Mouse (Mus musculus): ENCODE results near the gene Bin2.
"Not testable (repeated sequence)": the region's sequence is repeated elsewhere in the genome, so short reads cannot be mapped to it uniquely, and the experiment has no call there.

The Bin2 gene

GRCm38 (mm10) chr15:100621671-100622070, 47.7 kb downstream of the Bin2 start:
- not testable (repeated sequence) for DNase-seq (ENCODE audit: low read depth, low spot score)

- no peak for DNase-seq (ENCODE audit: low read depth, low spot score)
These were observed 50.2 kb downstream of the Bin2 start for GRCm38 (mm10) chr15:100619200-100619599.

GRCm38 (mm10) chr15:100616221-100616620, 53.1 kb downstream of the Bin2 start:
- DNase-seq (ENCODE audit: low read depth, low spot score) = no peak

- peak; percentile 74 for DNase-seq (ENCODE audit: low read depth, low spot score)
These were observed 53.5 kb downstream of the Bin2 start for GRCm38 (mm10) chr15:100615825-100616220.

- peak; percentile 99 for DNase-seq (ENCODE audit: low read depth, low spot score)
These were observed 54.1 kb downstream of the Bin2 start, which contains the start of gene Dazap2 for GRCm38 (mm10) chr15:100614996-100615824. Gene Dazap2 (plus strand): TSS chr15:100615349.

- no peak for DNase-seq (ENCODE audit: low read depth, low spot score)
These were observed 54.9 kb downstream of the Bin2 start for GRCm38 (mm10) chr15:100614218-100614995.

- peak; percentile 66 for DNase-seq (ENCODE audit: low read depth, low spot score)
These were observed 55.8 kb downstream of the Bin2 start for GRCm38 (mm10) chr15:100613584-100613983.

GRCm38 (mm10) chr15:100612432-100612831, 56.9 kb downstream of the Bin2 start:
- no peak for DNase-seq (ENCODE audit: low read depth, low spot score)

- DNase-seq (ENCODE audit: low read depth, low spot score) = no peak
These were observed 57.4 kb downstream of the Bin2 start for GRCm38 (mm10) chr15:100611951-100612350.

GRCm38 (mm10) chr15:100606677-100607076, 62.7 kb downstream of the Bin2 start:
- not testable (repeated sequence) for DNase-seq (ENCODE audit: low read depth, low spot score)

GRCm38 (mm10) chr15:100601669-100602068, 67.7 kb downstream of the Bin2 start:
- no peak for DNase-seq (ENCODE audit: low read depth, low spot score)

- no peak for DNase-seq (ENCODE audit: low read depth, low spot score)
These were observed 68.6 kb downstream of the Bin2 start for GRCm38 (mm10) chr15:100600696-100601272.

- no peak for DNase-seq (ENCODE audit: low read depth, low spot score)
These were observed 69.2 kb downstream of the Bin2 start for GRCm38 (mm10) chr15:100600047-100600695.

GRCm38 (mm10) chr15:100599276-100600046, 69.9 kb downstream of the Bin2 start, which contains the start of gene Pou6f1:
Gene Pou6f1 (minus strand): TSS chr15:100599984.
- DNase-seq (ENCODE audit: low read depth, low spot score) = no peak

- DNase-seq (ENCODE audit: low read depth, low spot score) = no peak
These were observed 70.5 kb downstream of the Bin2 start for GRCm38 (mm10) chr15:100598883-100599275.

GRCm38 (mm10) chr15:100598287-100598882, 71.0 kb downstream of the Bin2 start:
- no peak for DNase-seq (ENCODE audit: low read depth, low spot score)

- no peak for DNase-seq (ENCODE audit: low read depth, low spot score)
These were observed 76.5 kb downstream of the Bin2 start for GRCm38 (mm10) chr15:100592817-100593216.
